Mouse (Mus musculus): ENCODE results near the gene Ralbp1. TPM values are rescaled to one million over a fixed set of nuclear protein-coding genes. Genes with fewer than 3 reads are reported as not detected.

Gene Ralbp1
- polyA plus RNA-seq, 1 experiment = 12.8 TPM

DNA sequence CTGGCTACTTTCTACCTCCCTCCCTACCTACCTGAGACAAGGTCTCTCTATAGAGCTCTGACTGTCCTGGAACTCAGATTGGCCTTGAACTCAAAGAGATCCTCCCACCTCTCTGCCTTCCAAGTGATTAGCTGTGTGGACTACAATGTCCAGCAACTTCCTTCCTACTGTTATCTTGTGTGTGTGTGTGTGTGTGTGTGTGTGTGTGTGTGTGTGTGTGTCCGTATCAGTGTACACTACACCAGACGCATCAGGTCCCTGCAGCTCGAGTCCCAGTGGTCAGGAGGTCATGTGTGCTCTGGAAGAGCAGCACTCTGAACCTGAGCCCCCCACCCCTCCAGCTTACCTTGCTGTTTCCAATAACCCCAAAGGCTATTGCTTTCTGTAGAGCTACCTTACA is 19.4 kb downstream of the Ralbp1 start:
- Histone ChIP-seq H3K27ac (ENCODE audit: control insufficient read depth, insufficient read depth, low read depth, low read length) (no peak overlapping the region), H3K4me1 (ENCODE audit: control insufficient read depth, insufficient read depth, low read length) (no peaks in the 10 kb centered on the region), H3K27me3 (ENCODE audit: control insufficient read depth, insufficient read depth, low read length) (no peaks in the 10 kb centered on the region), H3K36me3 (ENCODE audit: control insufficient read depth, insufficient read depth, low read length) (no peaks in the 10 kb centered on the region), H3K4me3 (ENCODE audit: control insufficient read depth, low read depth, low read length) (no peak overlapping the region)
- TF ChIP-seq CTCF (IDR thresholded peaks at IDR 0.05; ENCODE audit: control insufficient read depth, insufficient read depth, insufficient replicate concordance, low read depth, low read length) (no peak), POLR2A (IDR thresholded peaks at IDR 0.05; ENCODE audit: control insufficient read depth, low read depth, low read length) (no peak)

GRCm38 (mm10) chr17:65865265-65865664 is 20.3 kb downstream of the Ralbp1 start:
- Histone ChIP-seq H3K27me3 (ENCODE audit: control insufficient read depth, insufficient read depth, low read length) (no peaks in the 10 kb centered on the region), H3K27ac (ENCODE audit: control insufficient read depth, insufficient read depth, low read depth, low read length) (no peak overlapping the region), H3K36me3 (ENCODE audit: control insufficient read depth, insufficient read depth, low read length) (no peaks in the 10 kb centered on the region), H3K4me1 (ENCODE audit: control insufficient read depth, insufficient read depth, low read length) (no peaks in the 10 kb centered on the region), H3K4me3 (ENCODE audit: control insufficient read depth, low read depth, low read length) (no peak overlapping the region)
- TF ChIP-seq CTCF (IDR thresholded peaks at IDR 0.05; ENCODE audit: control insufficient read depth, insufficient read depth, insufficient replicate concordance, low read depth, low read length) = no peak
- no peak for TF ChIP-seq POLR2A (IDR thresholded peaks at IDR 0.05; ENCODE audit: control insufficient read depth, low read depth, low read length)

GRCm38 (mm10) chr17:65864742-65865141 is 20.9 kb downstream of the Ralbp1 start:
- no peak overlapping the region for H3K27ac ChIP-seq (ENCODE audit: control insufficient read depth, insufficient read depth, low read depth, low read length)
- no peaks in the 10 kb centered on the region for H3K4me1 ChIP-seq (ENCODE audit: control insufficient read depth, insufficient read depth, low read length)
- no peak for TF ChIP-seq POLR2A (IDR thresholded peaks at IDR 0.05; ENCODE audit: control insufficient read depth, low read depth, low read length)
- peak; percentile 14; the same call in 1 of the 2 replicates for TF ChIP-seq CTCF (IDR thresholded peaks at IDR 0.05; ENCODE audit: control insufficient read depth, insufficient read depth, insufficient replicate concordance, low read depth, low read length)
- H3K4me3 ChIP-seq (ENCODE audit: control insufficient read depth, low read depth, low read length) = no peak overlapping the region
- H3K27me3 ChIP-seq (ENCODE audit: control insufficient read depth, insufficient read depth, low read length) = no peaks in the 10 kb centered on the region
- H3K36me3 ChIP-seq (ENCODE audit: control insufficient read depth, insufficient read depth, low read length) = no peaks in the 10 kb centered on the region

DNA sequence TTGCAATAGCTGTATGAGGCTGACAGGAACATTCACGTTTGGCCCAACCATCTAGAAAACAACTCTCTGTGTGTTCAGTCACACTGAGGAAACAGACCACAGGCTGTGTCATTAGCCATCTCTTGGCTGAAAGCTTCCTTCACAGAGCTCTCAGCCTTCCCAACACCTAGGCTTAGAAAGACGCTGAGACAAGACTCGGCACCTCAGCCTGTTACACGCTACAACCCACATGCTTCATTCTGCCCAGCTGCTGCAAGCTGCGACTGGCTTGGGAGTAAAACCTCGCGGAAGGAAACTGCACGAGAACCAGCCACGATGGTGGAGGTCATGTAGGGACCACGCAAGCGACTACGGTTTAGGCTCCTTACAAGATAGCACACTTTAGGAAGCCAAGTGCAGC is 21.8 kb downstream of the Ralbp1 start:
- Histone ChIP-seq H3K27ac (ENCODE audit: control insufficient read depth, insufficient read depth, low read depth, low read length) (no peak overlapping the region), H3K4me3 (ENCODE audit: control insufficient read depth, low read depth, low read length) (no peak overlapping the region), H3K4me1 (ENCODE audit: control insufficient read depth, insufficient read depth, low read length) (no peaks in the 10 kb centered on the region), H3K27me3 (ENCODE audit: control insufficient read depth, insufficient read depth, low read length) (no peaks in the 10 kb centered on the region), H3K36me3 (ENCODE audit: control insufficient read depth, insufficient read depth, low read length) (no peaks in the 10 kb centered on the region)
- TF ChIP-seq CTCF (IDR thresholded peaks at IDR 0.05; ENCODE audit: control insufficient read depth, insufficient read depth, insufficient replicate concordance, low read depth, low read length) (no peak), POLR2A (IDR thresholded peaks at IDR 0.05; ENCODE audit: control insufficient read depth, low read depth, low read length) (no peak)

DNA sequence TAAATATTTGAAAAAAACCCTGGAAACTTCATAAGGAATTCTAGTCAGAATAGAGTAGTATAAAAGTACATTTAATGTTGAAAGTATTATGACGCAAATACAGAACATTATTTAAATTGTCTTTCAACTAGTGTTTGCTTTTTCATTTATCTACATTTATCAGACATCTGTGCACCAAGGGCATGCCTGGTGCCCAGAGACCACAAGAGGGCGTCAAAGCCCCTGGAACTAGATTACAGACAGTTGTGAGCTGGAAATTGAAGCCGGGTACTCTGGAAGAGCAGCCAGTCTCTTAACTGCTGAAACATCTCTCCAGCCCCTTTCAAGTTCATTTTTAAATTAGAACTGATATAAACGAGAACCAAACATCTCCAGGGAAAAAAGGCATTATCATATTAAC is 23.0 kb downstream of the Ralbp1 start:
- no peak overlapping the region for H3K4me3 ChIP-seq (ENCODE audit: control insufficient read depth, low read depth, low read length)
- no peaks in the 10 kb centered on the region for H3K27me3 ChIP-seq (ENCODE audit: control insufficient read depth, insufficient read depth, low read length)
- TF ChIP-seq POLR2A (IDR thresholded peaks at IDR 0.05; ENCODE audit: control insufficient read depth, low read depth, low read length) (no peak), CTCF (IDR thresholded peaks at IDR 0.05; ENCODE audit: control insufficient read depth, insufficient read depth, insufficient replicate concordance, low read depth, low read length) (peak; percentile 16; the same call in 1 of the 2 replicates)
- H3K36me3 ChIP-seq (ENCODE audit: control insufficient read depth, insufficient read depth, low read length) = no peaks in the 10 kb centered on the region
- H3K4me1 ChIP-seq (ENCODE audit: control insufficient read depth, insufficient read depth, low read length) = no peaks in the 10 kb centered on the region
- H3K27ac ChIP-seq (ENCODE audit: control insufficient read depth, insufficient read depth, low read depth, low read length) = no peak overlapping the region

DNA sequence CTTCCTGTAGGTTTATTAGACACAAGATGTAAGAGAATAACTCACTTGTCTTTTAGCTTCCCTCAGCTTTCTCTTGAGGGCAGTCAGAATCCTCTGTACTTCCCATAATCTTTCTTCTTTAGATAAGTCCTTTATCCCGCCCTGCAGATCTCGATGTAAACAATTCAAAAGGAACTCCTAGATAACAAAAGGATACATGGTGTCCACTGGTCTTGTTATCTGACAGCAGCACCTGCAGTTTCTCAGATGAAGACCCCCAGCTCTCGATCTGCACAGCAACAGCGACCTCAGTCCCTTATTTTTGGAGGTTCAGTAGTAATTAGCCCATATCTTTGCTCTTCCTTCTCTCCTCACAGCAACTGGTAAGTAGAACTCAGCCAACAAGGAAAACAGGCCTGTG is 28.0 kb downstream of the Ralbp1 start:
- H3K4me1 ChIP-seq (ENCODE audit: control insufficient read depth, insufficient read depth, low read length) = no peaks in the 10 kb centered on the region
- no peaks in the 10 kb centered on the region; the same call in 1 of the 2 replicates for H3K36me3 ChIP-seq (ENCODE audit: control insufficient read depth, insufficient read depth, low read length)
- TF ChIP-seq CTCF (IDR thresholded peaks at IDR 0.05; ENCODE audit: control insufficient read depth, insufficient read depth, insufficient replicate concordance, low read depth, low read length) (no peak), POLR2A (IDR thresholded peaks at IDR 0.05; ENCODE audit: control insufficient read depth, low read depth, low read length) (no peak)
- H3K27me3 ChIP-seq (ENCODE audit: control insufficient read depth, insufficient read depth, low read length) = no peaks in the 10 kb centered on the region
- peak overlapping the region; percentile 67 for H3K27ac ChIP-seq (ENCODE audit: control insufficient read depth, insufficient read depth, low read depth, low read length)
- H3K4me3 ChIP-seq (ENCODE audit: control insufficient read depth, low read depth, low read length) = no peak overlapping the region

DNA sequence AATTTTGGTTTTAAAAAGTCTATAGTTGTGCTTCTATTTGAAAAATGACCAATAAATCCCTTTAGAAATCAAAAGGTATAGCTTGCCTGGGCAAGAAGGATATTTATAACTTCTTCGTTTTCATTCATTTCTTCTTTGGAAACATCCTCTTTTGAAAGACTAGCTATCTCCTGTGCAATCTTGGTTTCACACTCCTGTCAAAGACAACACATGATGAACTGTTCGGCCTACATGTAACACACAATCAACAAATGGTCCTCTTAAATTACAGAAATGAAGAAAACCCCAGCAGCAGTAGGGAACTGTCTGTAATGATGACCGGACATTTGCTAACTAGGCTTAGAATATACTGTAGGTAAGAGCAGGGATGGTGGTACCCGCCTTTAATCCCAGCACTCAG is 31.6 kb downstream of the Ralbp1 start:
- peaks cover 3% of the 10 kb centered on the region for H3K36me3 ChIP-seq (ENCODE audit: control insufficient read depth, insufficient read depth, low read length)
- TF ChIP-seq CTCF (IDR thresholded peaks at IDR 0.05; ENCODE audit: control insufficient read depth, insufficient read depth, insufficient replicate concordance, low read depth, low read length) = no peak
- TF ChIP-seq POLR2A (IDR thresholded peaks at IDR 0.05; ENCODE audit: control insufficient read depth, low read depth, low read length) = no peak
- H3K4me1 ChIP-seq (ENCODE audit: control insufficient read depth, insufficient read depth, low read length) = no peaks in the 10 kb centered on the region

GRCm38 (mm10) chr17:65853326-65853725 is 32.3 kb downstream of the Ralbp1 start:
- Histone ChIP-seq H3K4me1 (ENCODE audit: control insufficient read depth, insufficient read depth, low read length) (no peaks in the 10 kb centered on the region), H3K27ac (ENCODE audit: control insufficient read depth, insufficient read depth, low read depth, low read length) (no peak overlapping the region), H3K4me3 (ENCODE audit: control insufficient read depth, low read depth, low read length) (no peak overlapping the region), H3K36me3 (ENCODE audit: control insufficient read depth, insufficient read depth, low read length) (peaks cover 3% of the 10 kb centered on the region), H3K27me3 (ENCODE audit: control insufficient read depth, insufficient read depth, low read length) (no peaks in the 10 kb centered on the region)
- no peak for TF ChIP-seq CTCF (IDR thresholded peaks at IDR 0.05; ENCODE audit: control insufficient read depth, insufficient read depth, insufficient replicate concordance, low read depth, low read length)
- no peak for TF ChIP-seq POLR2A (IDR thresholded peaks at IDR 0.05; ENCODE audit: control insufficient read depth, low read depth, low read length)

More for the DNA sequence above, 31.6 kb downstream of the Ralbp1 start:
- Histone ChIP-seq H3K27ac (ENCODE audit: control insufficient read depth, insufficient read depth, low read depth, low read length) (no peak overlapping the region), H3K4me3 (ENCODE audit: control insufficient read depth, low read depth, low read length) (no peak overlapping the region), H3K27me3 (ENCODE audit: control insufficient read depth, insufficient read depth, low read length) (no peaks in the 10 kb centered on the region)
